Mouse (Mus musculus): ENCODE results near the gene Dnajb4.

DNA sequence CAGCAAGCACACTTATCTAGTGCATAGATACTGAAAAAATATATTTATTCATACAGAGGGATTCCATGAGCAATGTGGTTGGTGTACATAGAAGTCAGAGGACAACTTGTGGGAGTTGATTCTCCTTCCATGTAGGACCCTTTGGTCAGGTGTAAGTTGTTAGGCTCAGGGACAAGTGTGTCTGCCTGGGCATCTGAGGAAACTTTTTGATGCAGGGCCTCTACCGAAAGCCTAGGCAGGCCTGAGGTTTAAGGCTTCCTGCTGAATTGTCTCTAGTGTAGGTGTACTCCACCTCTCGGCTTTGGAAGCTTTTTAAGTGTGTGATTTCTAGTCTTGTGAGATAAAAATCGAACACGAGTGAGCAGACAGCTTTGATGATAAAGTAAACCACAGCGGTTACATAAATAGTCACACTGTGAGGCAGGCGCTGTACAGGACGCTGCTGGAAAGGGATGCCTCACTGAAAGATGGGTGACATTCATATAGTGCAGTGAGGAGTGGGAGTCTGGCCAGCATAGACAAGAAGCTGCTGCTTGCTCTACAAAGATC is 1.7 kb upstream of the Dnajb4 start:
- TF ChIP-seq CTCF (IDR thresholded peaks at IDR 0.05; ENCODE audit: low read depth) (no peak), EP300 (IDR thresholded peaks at IDR 0.05; ENCODE audit: low read depth) (no peak)

Data from liver, postnatal 0 days (tissue).